In genomic region chrX:134585103-134586002, GRCm38 (mm10) we compare ENCODE assay signal across 8 mouse cellular contexts. TPM values are rescaled to one million over a fixed set of nuclear protein-coding genes. Genes with fewer than 3 reads are reported as not detected.
DNase-seq lines count a peak whose midpoint lies in the region; ATAC-seq lines count a peak whose summit lies in the region.

Gene Rpl36a (plus strand): TSS chrX:134585654.

- peak; percentile 94 for DNase-seq in NIH3T3 (ENCODE audit: low read depth)
- DNase-seq in cerebellum, postnatal 10 days: peak; percentile 92 to 96
- DNase-seq in frontal cortex, postnatal 10 days (ENCODE audit: low spot score in 2 of 2): peak; percentile 80 to 88
- DNase-seq in layer of hippocampus, postnatal 14 days (ENCODE audit: low spot score in 2 of 2): peak; percentile 84 to 94
- peak; percentile 92 for DNase-seq in lung, postnatal 14 days
- DNase-seq in retina, adult 2 months (ENCODE audit: low read depth, low spot score): peak; percentile 66
- peak; percentile 90 to 92 for DNase-seq in thymus, postnatal 36 days

- WGBS in hindbrain, embryonic 12.5 days: 23% methylated on average over 45 of the region's 45 CpGs

- H3K9ac ChIP-seq in hindbrain, embryonic 12.5 days: peak within 1 kb of the TSS; percentile 77

- peak within 1 kb of the TSS; percentile 90 for H3K27ac ChIP-seq in hindbrain, embryonic 12.5 days

- ATAC-seq in hindbrain, embryonic 12.5 days (ENCODE audit: low FRiP score): peak; percentile 96

- H3K4me3 ChIP-seq in hindbrain, embryonic 12.5 days: peak within 1 kb of the TSS; percentile 47

- peaks cover 7% of the 10 kb centered on the region; the same call in 1 of the 2 replicates for H3K36me3 ChIP-seq in hindbrain, embryonic 12.5 days

- H3K9me3 ChIP-seq in hindbrain, embryonic 12.5 days (replicated peaks): no peaks in the 10 kb centered on the region

- H3K4me2 ChIP-seq in hindbrain, embryonic 12.5 days (replicated peaks): peak within 1 kb of the TSS; percentile 58

- H3K27me3 ChIP-seq in hindbrain, embryonic 12.5 days: no peaks in the 10 kb centered on the region

- 0 out of 2 replicates have a peak, but pooled peaks cover 5% of the 10 kb centered on the region for H3K4me1 ChIP-seq in hindbrain, embryonic 12.5 days

RNA-seq across cellular contexts. Expression of gene Rpl36a, which starts in this region (rescaled TPM):
- 236 and 276 TPM in 2 replicates for polyA plus RNA-seq in hindbrain, embryonic 12.5 days (2016; fragmentation: Nextera tagmentation; extraction: Ambion mirVana)
- total RNA-seq in layer of hippocampus, postnatal 14 days (2021): 100 to 1,000 TPM; 134 to 163 TPM

Comparison
In these comparisons a context has a peak if more than half of its experiments do, and no peak if none do; other contexts are left out.
1. Peak in every context shown above with its lines: DNase-seq, ATAC-seq, H3K4me3 ChIP-seq and H3K27ac ChIP-seq.